Mouse (Mus musculus) adrenal gland, adult (tissue): ENCODE results near the gene Ap1s3.

Source experiments
- DNase-seq, 2 experiments: peaks; one replicate each; pipeline ENCODE4 v3.0.0; 2022 to 2023; ENCODE audit warnings: low spot score in 1 of 2; ENCODE audit not compliant: inconsistent age in 2 of 2

Ap1s3 gene

GRCm38 (mm10) chr1:79671543-79672337 is at the start of gene Ap1s3:
Gene Ap1s3, minus strand, starts transcription at chr1:79671972.
- peak; percentile 33 to 67 for DNase-seq

GRCm38 (mm10) chr1:79714152-79714923 is 42.6 kb upstream of the Ap1s3 start:
- DNase-seq = no peak

GRCm38 (mm10) chr1:79713081-79713480 is 41.3 kb upstream of the Ap1s3 start:
- DNase-seq = no peak

GRCm38 (mm10) chr1:79711147-79712126 is 39.7 kb upstream of the Ap1s3 start:
- DNase-seq = no peak

GRCm38 (mm10) chr1:79710678-79711077 is 38.9 kb upstream of the Ap1s3 start:
- no peak for DNase-seq

- DNase-seq = no peak
These were observed 38.4 kb upstream of the Ap1s3 start for GRCm38 (mm10) chr1:79710216-79710615.

- peak in 1 of 2 experiments; percentile 13 for DNase-seq
These were observed 35.6 kb upstream of the Ap1s3 start for GRCm38 (mm10) chr1:79707383-79707782.

- DNase-seq = no peak
These were observed 34.9 kb upstream of the Ap1s3 start for GRCm38 (mm10) chr1:79706707-79707106.

GRCm38 (mm10) chr1:79704672-79705071 is 32.9 kb upstream of the Ap1s3 start:
- no peak for DNase-seq

- no peak for DNase-seq
These were observed 31.7 kb upstream of the Ap1s3 start for GRCm38 (mm10) chr1:79703520-79703919.

- no peak for DNase-seq
These were observed 26.7 kb upstream of the Ap1s3 start for GRCm38 (mm10) chr1:79698506-79698905.

GRCm38 (mm10) chr1:79697382-79697781 is 25.6 kb upstream of the Ap1s3 start:
- peak in 1 of 2 experiments; percentile 55 for DNase-seq

GRCm38 (mm10) chr1:79696933-79697332 is 25.2 kb upstream of the Ap1s3 start:
- peak in 1 of 2 experiments; percentile 36 for DNase-seq

- no peak for DNase-seq
These were observed 20.7 kb upstream of the Ap1s3 start for GRCm38 (mm10) chr1:79692482-79692881.

- no peak for DNase-seq
These were observed 15.5 kb upstream of the Ap1s3 start for GRCm38 (mm10) chr1:79687254-79687653.

GRCm38 (mm10) chr1:79684027-79684426 is 12.3 kb upstream of the Ap1s3 start:
- no peak for DNase-seq

- DNase-seq = peak in 1 of 2 experiments; percentile 42
These were observed 11.2 kb upstream of the Ap1s3 start for GRCm38 (mm10) chr1:79682936-79683335.

- no peak for DNase-seq
These were observed 9.0 kb upstream of the Ap1s3 start for GRCm38 (mm10) chr1:79680777-79681176.

- no peak for DNase-seq
These were observed 6.4 kb upstream of the Ap1s3 start for GRCm38 (mm10) chr1:79678117-79678684.

GRCm38 (mm10) chr1:79675716-79676115 is 3.9 kb upstream of the Ap1s3 start:
- no peak for DNase-seq

GRCm38 (mm10) chr1:79671196-79671542 is 603 bp downstream of the Ap1s3 start:
- no peak for DNase-seq
